Mouse (Mus musculus) kidney, postnatal 0 days (tissue): ENCODE data around the gene Aig1. TPM values are rescaled to one million over a fixed set of nuclear protein-coding genes. Genes with fewer than 3 reads are reported as not detected.

ENCODE experiments used
- ATAC-seq: fragments of 200-750 bp; cut with Nextera tagmentation; replicated peaks from 2 replicates; pipeline ENCODE4 v1.8.0; 2017; ENCODE audit warnings: low read depth, moderate number of reproducible peaks, moderate TSS enrichment, moderate library complexity; ENCODE audit not compliant: low FRiP score
- DNase-seq: peaks from one replicate; pipeline ENCODE4 v3.0.0-alpha.2; 2016; ENCODE audit warnings: low spot score
- H3K27ac ChIP-seq: fragments of 300-500 bp; sonication (generic); 2 replicates; pipeline ENCODE4 v1.5.1; 2014; ENCODE audit warnings: mild to moderate bottlenecking
- H3K27me3 ChIP-seq: fragments of 300-500 bp; sonication (generic); 2 replicates; pipeline ENCODE4 v1.6.1; 2014; ENCODE audit warnings: low read length, mixed read lengths; ENCODE audit not compliant: insufficient read depth
- H3K36me3 ChIP-seq: fragments of 300-500 bp; sonication (generic); 2 replicates; pipeline ENCODE4 v1.6.1; 2014; ENCODE audit warnings: low read length, mixed read lengths; ENCODE audit not compliant: insufficient read depth
- H3K4me1 ChIP-seq: fragments of 300-500 bp; sonication (generic); replicated peaks from 2 replicates; pipeline ENCODE4 v1.6.1; 2014; ENCODE audit warnings: antibody characterized with exemption, low read length, mixed read lengths; ENCODE audit not compliant: insufficient read depth
- H3K4me2 ChIP-seq: fragments of 300-500 bp; sonication (generic); 2 replicates; pipeline ENCODE4 v1.6.1; 2014; ENCODE audit warnings: mild to moderate bottlenecking, low read length, moderate library complexity, mixed read lengths
- H3K4me3 ChIP-seq: fragments of 300-500 bp; sonication (generic); replicated peaks from 2 replicates; pipeline ENCODE4 v1.5.1; 2014; ENCODE audit warnings: low read depth, low read length
- H3K9ac ChIP-seq: fragments of 300-500 bp; sonication (generic); 2 replicates; pipeline ENCODE4 v1.6.1; 2014; ENCODE audit warnings: low read depth, low read length
- H3K9me3 ChIP-seq: fragments of 300-500 bp; sonication (generic); replicated peaks from 2 replicates; pipeline ENCODE4 v1.6.1; 2016; ENCODE audit warnings: low read length, inconsistent platforms, mixed read lengths
- CTCF ChIP-seq: IDR thresholded peaks from 2 replicates; pipeline ENCODE4 v1.5.1; 2016; ENCODE audit warnings: antibody characterized with exemption, low read depth, mild to moderate bottlenecking, moderate library complexity
- WGBS: fragments of 180-500 bp; shearing (Covaris S2); extraction: QIAGEN DNeasy Blood & Tissue Kit; methylation state at CpG from one replicate; pipeline ENCODE4 v1.1.7; 2014; 5-methylcytosine and 5-hydroxymethylcytosine counted together
- polyA plus RNA-seq: library from polyadenylated mRNA; unstranded; fragments of >200 nt; fragmentation: Nextera tagmentation; extraction: Ambion mirVana; gene quantifications from 2 replicates; pipeline ENCODE4 v1.2.1, GENCODE M21; 2015

Aig1 gene
- polyA plus RNA-seq, 1 experiment from 2014 or later, result 64.1 TPM

- DNase-seq (no peak), ATAC-seq (no peak)
- Histone ChIP-seq H3K27me3 (no peaks in the 10 kb centered on the region), H3K9ac (no peak overlapping the region), H3K4me2 (no peak overlapping the region), H3K4me1 (no peaks in the 10 kb centered on the region), H3K9me3 (no peaks in the 10 kb centered on the region), H3K27ac (no peak overlapping the region), H3K36me3 (no peaks in the 10 kb centered on the region), H3K4me3 (no peak overlapping the region)
- no peak for TF ChIP-seq CTCF
- WGBS, result 92% methylated on average over 8 of the region's 8 CpGs
Measured at GRCm38 (mm10) chr10:13827150-13827549, 41.6 kb downstream of the Aig1 start.

- no peak overlapping the region for H3K4me3 ChIP-seq
- 0 out of 2 replicates have a peak, but pooled peaks cover 3% of the 10 kb centered on the region for H3K9me3 ChIP-seq
- H3K9ac ChIP-seq, result no peak overlapping the region
- WGBS, result 89% methylated on average over 5 of the region's 5 CpGs
- H3K36me3 ChIP-seq, result no peaks in the 10 kb centered on the region
- H3K27ac ChIP-seq, result no peak overlapping the region
- TF ChIP-seq CTCF, result no peak
- H3K4me1 ChIP-seq, result no peaks in the 10 kb centered on the region
- H3K27me3 ChIP-seq, result no peaks in the 10 kb centered on the region
- DNase-seq (no peak), ATAC-seq (no peak)
- no peak overlapping the region for H3K4me2 ChIP-seq
Measured at GRCm38 (mm10) chr10:13813591-13813990, 55.2 kb downstream of the Aig1 start.

DNA sequence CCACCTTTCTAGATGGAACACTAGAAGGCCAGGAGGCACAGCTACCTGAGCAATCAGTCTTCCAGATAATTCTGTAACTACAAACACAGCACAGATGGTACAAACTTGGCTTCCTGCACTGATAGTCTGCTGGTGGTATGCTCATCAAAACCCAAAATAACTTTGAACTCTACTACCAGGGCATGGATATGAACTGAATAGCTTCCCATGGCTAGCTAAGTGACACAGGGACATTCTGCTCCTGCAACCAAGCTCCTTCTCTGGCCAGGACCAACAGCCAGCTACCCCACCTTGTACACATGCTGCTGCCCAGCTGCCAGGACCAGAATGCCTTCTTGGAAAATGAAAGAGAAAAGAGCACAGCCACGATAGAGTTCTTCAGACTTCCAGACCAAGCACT, 60.5 kb downstream of the Aig1 start:
- 84% methylated on average over 1 of the region's 1 CpGs for WGBS

GRCm38 (mm10) chr10:13806806-13807205, 62.0 kb downstream of the Aig1 start:
- ATAC-seq (no peak), DNase-seq (no peak)
- H3K9me3 ChIP-seq, result no peaks in the 10 kb centered on the region
- no peak overlapping the region for H3K27ac ChIP-seq
- H3K4me1 ChIP-seq, result no peaks in the 10 kb centered on the region
- H3K27me3 ChIP-seq, result no peaks in the 10 kb centered on the region
- TF ChIP-seq CTCF, result no peak
- no peaks in the 10 kb centered on the region for H3K36me3 ChIP-seq
- H3K4me2 ChIP-seq, result no peak overlapping the region
- H3K9ac ChIP-seq, result no peak overlapping the region
- no peak overlapping the region for H3K4me3 ChIP-seq

More for the DNA sequence above, 60.5 kb downstream of the Aig1 start:
- no peak for TF ChIP-seq CTCF
- no peaks in the 10 kb centered on the region for H3K4me1 ChIP-seq
- no peak overlapping the region for H3K4me3 ChIP-seq
- ATAC-seq (no peak), DNase-seq (no peak)
- H3K27ac ChIP-seq, result no peak overlapping the region
- H3K27me3 ChIP-seq, result no peaks in the 10 kb centered on the region
- no peak overlapping the region for H3K4me2 ChIP-seq
- H3K36me3 ChIP-seq, result no peaks in the 10 kb centered on the region
- no peaks in the 10 kb centered on the region for H3K9me3 ChIP-seq
- H3K9ac ChIP-seq, result no peak overlapping the region

- DNase-seq (no peak), ATAC-seq (no peak)
- H3K4me3 ChIP-seq, result no peak overlapping the region
- WGBS, result 84% methylated on average over 5 of the region's 5 CpGs
- H3K27ac ChIP-seq, result no peak overlapping the region
- no peaks in the 10 kb centered on the region for H3K9me3 ChIP-seq
- no peak overlapping the region for H3K9ac ChIP-seq
- H3K4me2 ChIP-seq, result no peak overlapping the region
- no peaks in the 10 kb centered on the region for H3K4me1 ChIP-seq
- H3K36me3 ChIP-seq, result 0 out of 2 replicates have a peak, but pooled peaks cover 10% of the 10 kb centered on the region
- TF ChIP-seq CTCF, result no peak
- H3K27me3 ChIP-seq, result no peaks in the 10 kb centered on the region
Measured at GRCm38 (mm10) chr10:13801296-13801695, 67.5 kb downstream of the Aig1 start.

- no peak overlapping the region for H3K9ac ChIP-seq
- ATAC-seq, result no peak
- no peak for TF ChIP-seq CTCF
- H3K9me3 ChIP-seq, result no peaks in the 10 kb centered on the region; the same call in 1 of the 2 replicates
- no peak overlapping the region for H3K27ac ChIP-seq
- no peak overlapping the region for H3K4me2 ChIP-seq
- no peak for DNase-seq
- no peaks in the 10 kb centered on the region for H3K36me3 ChIP-seq
- 71% methylated on average over 1 of the region's 1 CpGs for WGBS
- H3K27me3 ChIP-seq, result no peaks in the 10 kb centered on the region
- no peak overlapping the region for H3K4me3 ChIP-seq
- H3K4me1 ChIP-seq, result no peaks in the 10 kb centered on the region
Measured at GRCm38 (mm10) chr10:13793458-13793857, 75.3 kb downstream of the Aig1 start.

GRCm38 (mm10) chr10:13792788-13793187, 76.0 kb downstream of the Aig1 start:
- no peaks in the 10 kb centered on the region for H3K36me3 ChIP-seq
- no peak overlapping the region for H3K27ac ChIP-seq
- no peaks in the 10 kb centered on the region; the same call in 1 of the 2 replicates for H3K9me3 ChIP-seq
- DNase-seq (no peak), ATAC-seq (no peak)
- H3K4me3 ChIP-seq, result no peak overlapping the region
- WGBS, result 79% methylated on average over 8 of the region's 8 CpGs
- no peak overlapping the region for H3K9ac ChIP-seq
- no peak overlapping the region for H3K4me2 ChIP-seq
- H3K27me3 ChIP-seq, result no peaks in the 10 kb centered on the region
- no peaks in the 10 kb centered on the region for H3K4me1 ChIP-seq
- TF ChIP-seq CTCF, result no peak
